Mouse (Mus musculus): ENCODE data around the gene Spg11. TPM values are rescaled to one million over a fixed set of nuclear protein-coding genes. Genes with fewer than 3 reads are reported as not detected.

Spg11 gene
- polyA plus RNA-seq, 1 experiment: 9.8 TPM

DNA sequence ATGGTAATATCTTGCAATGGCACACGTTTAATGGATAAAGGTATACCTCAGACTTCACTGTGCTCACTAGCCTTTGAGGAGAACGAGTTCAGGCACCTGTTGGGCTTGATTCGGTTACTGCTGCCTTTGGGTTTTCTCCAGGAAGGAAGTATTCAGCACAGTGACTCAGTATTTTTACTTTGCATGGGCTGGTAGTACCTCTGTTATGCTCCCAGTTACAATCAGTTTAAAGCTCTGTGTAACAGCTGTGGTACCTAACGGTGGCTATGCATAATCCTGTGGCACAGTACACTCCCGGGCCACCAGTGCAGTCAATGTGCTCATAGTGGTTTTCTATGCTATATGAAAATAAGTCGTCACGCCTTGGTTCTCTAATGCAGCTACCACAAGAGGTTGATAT is 106.7 kb downstream of the Spg11 start:
- TF ChIP-seq POLR2A (IDR thresholded peaks at IDR 0.05; ENCODE audit: borderline replicate concordance, insufficient read depth, low read length): no peak
- TF ChIP-seq CTCF (IDR thresholded peaks at IDR 0.05; ENCODE audit: borderline replicate concordance, insufficient read depth, low read depth, low read length): no peak
- H3K27me3 ChIP-seq (ENCODE audit: control insufficient read depth, insufficient read depth, low read length): no peaks in the 10 kb centered on the region
- H3K4me1 ChIP-seq (ENCODE audit: control insufficient read depth, insufficient read depth, low read length): no peaks in the 10 kb centered on the region
- WGBS: 83% methylated on average over 7 of the region's 7 CpGs
- H3K27ac ChIP-seq (ENCODE audit: insufficient read depth, low read length): no peak overlapping the region
- no peak for DNase-seq
- H3K4me3 ChIP-seq (replicated peaks; ENCODE audit: insufficient read depth, low read depth, low read length): no peak overlapping the region

DNA sequence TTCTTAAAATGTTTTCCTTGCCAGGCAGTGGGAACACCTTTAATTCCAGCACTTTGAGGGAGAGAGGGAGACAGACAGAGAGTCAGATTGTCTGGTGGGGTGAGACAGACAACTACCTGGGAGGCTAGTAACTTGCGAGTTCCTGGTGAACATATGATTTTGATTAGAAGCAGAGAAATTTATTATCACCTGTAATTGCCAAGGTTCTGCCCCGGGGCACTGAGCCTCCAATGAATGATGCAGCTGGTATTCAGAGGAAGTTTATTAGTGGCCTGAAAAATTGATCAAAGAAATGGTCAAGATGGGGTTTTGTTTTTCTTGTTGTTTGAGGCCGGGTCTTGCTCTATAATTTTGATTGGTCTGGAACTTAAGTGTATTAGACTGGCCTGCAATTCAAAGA is 109.4 kb downstream of the Spg11 start:
- 92% methylated on average over 3 of the region's 3 CpGs for WGBS
- H3K4me1 ChIP-seq (ENCODE audit: control insufficient read depth, insufficient read depth, low read length): no peaks in the 10 kb centered on the region
- no peaks in the 10 kb centered on the region for H3K27me3 ChIP-seq (ENCODE audit: control insufficient read depth, insufficient read depth, low read length)
- no peak overlapping the region for H3K27ac ChIP-seq (ENCODE audit: insufficient read depth, low read length)
- TF ChIP-seq CTCF (IDR thresholded peaks at IDR 0.05; ENCODE audit: borderline replicate concordance, insufficient read depth, low read depth, low read length) (no peak), POLR2A (IDR thresholded peaks at IDR 0.05; ENCODE audit: borderline replicate concordance, insufficient read depth, low read length) (no peak)
- H3K4me3 ChIP-seq (replicated peaks; ENCODE audit: insufficient read depth, low read depth, low read length): no peak overlapping the region
- no peak for DNase-seq

Other genes starting within 250 kb of the Spg11 start
- 15.5 and 18.2 TPM in 2 replicates for gene Ctdspl2, start 162.4 kb downstream of the Spg11 start, polyA plus RNA-seq (2012; rRNA removed)
- gene Mageb3, start 162.3 kb downstream of the Spg11 start, polyA plus RNA-seq (2012; rRNA removed): 0.22 and 0.23 TPM in 2 replicates
- gene Eif3j1, start 89.8 kb downstream of the Spg11 start, polyA plus RNA-seq (2012; rRNA removed): 20.5 and 22.2 TPM in 2 replicates
- 146 and 152 TPM in 2 replicates for gene B2m, start 29.3 kb upstream of the Spg11 start, polyA plus RNA-seq (2012; rRNA removed)
- not detected in 2 replicates for gene Trim69, start 42.3 kb upstream of the Spg11 start, polyA plus RNA-seq (2012; rRNA removed)
- gene Patl2, start 67.8 kb upstream of the Spg11 start, polyA plus RNA-seq (2012; rRNA removed): 0.19 and 0.21 TPM in 2 replicates
- gene Terb2, start 67.9 kb upstream of the Spg11 start, polyA plus RNA-seq (2012; rRNA removed): not detected in 2 replicates
- gene Sord, start 116.4 kb upstream of the Spg11 start, polyA plus RNA-seq (2012; rRNA removed): 20.3 and 22.9 TPM in 2 replicates
- 0.03 and 0.11 TPM in 2 replicates for gene Duox2, start 180.1 kb upstream of the Spg11 start, polyA plus RNA-seq (2012; rRNA removed)
- not detected in 2 replicates for gene Duoxa2, start 180.5 kb upstream of the Spg11 start, polyA plus RNA-seq (2012; rRNA removed)
- gene Duoxa1, start 195.3 kb upstream of the Spg11 start, polyA plus RNA-seq (2012; rRNA removed): 0.19 TPM in 1 of 2 replicates, not detected in the other
- gene Duox1, start 197.3 kb upstream of the Spg11 start, polyA plus RNA-seq (2012; rRNA removed): 0.05 TPM in 2 replicates